Mouse (Mus musculus): ENCODE data around the gene F11. TPM values are rescaled to one million over a fixed set of nuclear protein-coding genes. Genes with fewer than 3 reads are reported as not detected.
A peak's percentile ranks its signal among the peaks of the same experiment; 100 is the strongest.

Gene F11
- total RNA-seq, 2 experiments from 2014 or later = not detected

DNA sequence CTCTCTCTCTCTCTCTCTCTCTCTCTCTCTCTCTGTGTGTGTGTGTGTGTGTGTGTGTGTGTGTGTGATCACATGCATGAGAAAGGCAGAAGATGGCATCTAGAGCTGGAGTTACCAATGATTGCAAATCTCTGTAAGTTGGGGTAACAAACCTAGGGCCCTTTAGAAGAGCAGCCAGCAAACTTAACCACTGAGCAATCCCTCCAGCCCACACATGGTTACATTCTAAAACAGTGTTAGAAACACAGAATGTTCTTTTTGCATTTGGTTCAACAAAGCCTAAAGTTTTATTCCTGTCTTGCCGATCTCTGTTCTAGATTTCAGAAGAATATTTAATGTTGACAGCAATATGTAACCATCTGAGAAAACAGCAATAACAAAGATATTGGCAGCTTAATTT, 8.2 kb downstream of the F11 start:
- intact Hi-C loops (cut with DNase I) = no loop called here

DNA sequence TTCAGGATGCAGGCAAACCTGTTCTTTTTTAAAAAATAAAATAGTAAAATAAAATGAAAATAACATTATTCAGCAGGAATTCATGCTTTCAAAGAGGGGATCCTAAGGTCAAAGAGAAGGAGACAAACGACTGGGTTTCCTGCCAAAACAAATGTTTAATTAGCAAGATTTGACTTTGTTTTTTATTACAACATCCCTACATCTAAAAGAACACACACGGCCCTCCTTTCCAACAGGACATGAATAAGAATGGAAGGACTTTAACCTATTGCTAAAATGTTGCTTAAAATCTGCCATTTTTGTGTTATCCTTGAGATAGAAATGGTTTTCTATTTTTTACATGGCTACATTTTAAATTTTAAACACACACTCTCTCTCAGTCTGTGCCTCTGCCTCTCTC, 8.7 kb downstream of the F11 start:
- no peak for DNase-seq (ENCODE audit: low spot score in 2 of 2)
- intact Hi-C loops (cut with DNase I) = no loop called here

More for the DNA sequence above, 8.2 kb downstream of the F11 start:
- DNase-seq (ENCODE audit: low spot score in 2 of 2) = no peak

DNA sequence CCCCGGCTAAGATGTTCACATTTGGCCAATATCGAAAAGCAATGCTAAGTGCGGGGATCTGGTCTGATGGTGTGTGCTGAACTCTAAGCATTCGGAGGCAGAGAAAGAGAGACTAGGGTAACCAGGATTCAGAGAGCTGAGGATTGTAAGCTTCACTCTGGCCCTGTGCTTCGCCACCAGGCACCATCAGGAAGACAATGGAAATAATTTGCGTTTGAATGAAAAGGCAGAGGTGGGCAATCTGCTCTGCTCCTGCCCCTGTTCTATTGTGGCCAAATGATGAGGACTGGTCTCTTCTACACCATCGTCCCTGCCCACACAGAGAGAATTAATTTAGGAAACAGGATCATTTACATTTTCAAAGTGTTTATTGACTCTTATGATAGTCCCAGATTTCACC, 15.5 kb downstream of the F11 start:
- intact Hi-C loops (cut with DNase I) = no loop called here
- DNase-seq (ENCODE audit: low spot score in 2 of 2) = no peak

DNA sequence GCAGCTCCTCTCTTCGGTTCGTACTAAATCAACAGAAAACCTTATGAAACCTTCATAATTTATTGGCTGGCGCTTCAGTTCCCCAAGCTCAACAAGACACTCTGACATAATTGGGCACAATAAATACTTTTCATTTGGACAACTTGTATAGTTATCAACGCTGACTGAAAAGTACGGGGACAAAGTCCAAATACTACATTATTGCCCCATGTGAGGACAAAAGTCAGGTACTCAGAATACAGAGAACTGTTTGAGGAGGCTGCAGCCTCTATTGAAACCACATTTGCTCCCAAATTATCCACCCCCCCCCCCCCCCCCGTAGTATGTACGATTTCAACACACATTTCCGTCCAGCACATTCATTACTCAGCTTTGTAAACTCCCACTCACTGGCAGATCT, 22.5 kb downstream of the F11 start:
- intact Hi-C loops (cut with DNase I) = loop anchor here (5.0 kb wide), 1 partner anchor 302 kb away; the partner anchor contains the start of gene Fat1
- no peak for DNase-seq (ENCODE audit: low spot score in 2 of 2)

DNA sequence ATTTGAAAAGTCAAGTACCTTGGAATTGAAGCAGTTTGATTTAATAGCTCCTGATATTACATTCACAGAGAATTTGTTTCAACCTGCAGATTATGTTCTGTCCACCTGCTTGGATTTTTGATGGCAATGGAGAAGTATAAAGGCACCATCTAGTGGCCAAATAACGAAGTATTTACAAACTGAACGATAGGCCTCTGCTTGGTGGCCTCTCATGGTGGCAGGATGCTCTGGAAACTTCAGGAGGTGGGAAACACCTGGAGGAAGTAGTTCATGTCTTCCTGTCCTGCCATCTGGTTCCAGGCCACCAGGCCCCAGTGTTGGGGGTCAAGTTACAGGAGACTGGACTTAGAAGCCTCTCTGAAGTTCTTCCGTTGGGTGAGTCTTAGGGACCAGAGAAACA, 23.5 kb downstream of the F11 start:
- intact Hi-C loops (cut with DNase I) = loop anchor here (5.0 kb wide), 1 partner anchor 301 kb away; the partner anchor contains the start of gene Fat1
- peak; percentile 72 to 78 for DNase-seq (ENCODE audit: low spot score in 2 of 2)

DNA sequence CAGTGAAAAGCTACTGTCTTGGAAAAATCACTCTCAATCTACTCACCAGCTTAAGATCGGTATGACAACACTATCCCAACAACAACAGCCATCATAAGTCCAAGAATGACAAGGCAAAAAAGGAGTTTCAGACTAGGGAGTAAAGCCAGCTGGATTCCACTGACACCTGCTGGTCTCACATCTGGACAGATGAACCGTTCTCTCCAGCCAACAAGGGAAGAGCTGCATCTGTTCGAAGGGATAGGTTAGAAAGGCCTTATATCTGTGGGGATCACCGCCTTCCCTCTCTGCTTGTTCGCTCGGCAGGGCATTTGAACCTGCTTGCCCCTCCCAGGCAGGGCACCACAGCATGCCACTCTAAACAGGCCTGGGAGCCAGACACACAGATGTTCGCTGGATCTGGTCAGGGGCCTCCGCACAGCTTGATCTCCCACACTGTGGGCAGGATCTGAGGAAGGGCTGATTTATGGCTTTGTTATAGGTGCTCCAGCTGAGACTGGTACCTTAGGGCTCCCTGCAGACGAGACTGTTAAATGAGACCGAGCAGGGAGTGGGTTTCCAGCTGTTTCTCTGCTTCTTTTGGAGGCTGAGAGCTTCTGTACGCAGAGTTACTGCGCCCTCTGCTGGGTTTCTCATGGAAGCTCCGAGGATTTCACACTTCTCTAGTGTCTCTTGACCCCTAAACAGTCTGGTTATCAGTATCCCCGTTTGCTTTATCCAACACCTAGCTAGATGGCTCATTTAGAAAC, 25.5 kb downstream of the F11 start:
- intact Hi-C loops (cut with DNase I) = loop anchor here (1.0 to 5.0 kb wide), 2 partner anchors 168 to 299 kb away; partner anchors contain the start of gene Fat1

DNA sequence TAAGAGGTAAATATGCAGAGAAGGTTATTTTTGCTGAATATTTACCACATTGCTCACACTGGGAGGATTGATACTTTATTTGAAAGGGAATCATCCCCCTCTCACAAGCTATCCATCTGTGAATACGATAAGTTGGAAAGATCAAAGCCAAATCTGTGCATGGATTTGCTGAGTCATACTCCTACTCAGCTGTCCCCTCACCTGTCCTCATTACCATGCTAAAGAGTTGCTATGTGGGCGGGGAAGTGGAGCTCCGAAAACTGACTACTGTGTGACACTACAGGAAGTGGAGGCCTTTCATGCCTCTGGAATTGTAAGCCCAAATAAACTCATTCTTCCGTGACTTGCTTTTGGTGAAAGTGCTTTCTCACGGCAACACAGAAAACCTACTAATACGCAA, 26.6 kb downstream of the F11 start:
- intact Hi-C loops (cut with DNase I) = loop anchor here (5.0 kb wide), 1 partner anchor 298 kb away; the partner anchor contains the start of gene Fat1
- no peak for DNase-seq (ENCODE audit: low spot score in 2 of 2)

More for the DNA sequence above, 25.5 kb downstream of the F11 start:
- DNase-seq (ENCODE audit: low spot score in 2 of 2) = peak; percentile 36 to 73

DNA sequence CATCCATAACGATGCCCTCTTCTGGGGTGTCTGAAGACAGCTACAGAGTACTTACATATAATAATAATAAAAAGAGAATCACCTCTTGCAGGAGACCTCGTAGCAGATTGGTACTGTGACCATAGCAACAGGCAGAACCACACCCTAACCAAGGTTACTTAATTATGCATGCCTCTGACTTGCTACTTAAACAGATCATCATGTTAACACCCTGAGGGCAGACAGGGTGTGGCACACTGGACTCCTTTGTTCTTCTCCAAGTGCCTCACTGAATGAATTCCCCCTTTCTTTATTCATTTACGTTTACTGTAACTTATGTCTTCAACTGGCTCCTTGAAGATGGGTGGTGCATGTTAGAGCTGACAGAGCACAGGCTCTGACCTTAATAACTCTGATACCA, 28.6 kb downstream of the F11 start:
- no peak for DNase-seq (ENCODE audit: low spot score in 2 of 2)

DNA sequence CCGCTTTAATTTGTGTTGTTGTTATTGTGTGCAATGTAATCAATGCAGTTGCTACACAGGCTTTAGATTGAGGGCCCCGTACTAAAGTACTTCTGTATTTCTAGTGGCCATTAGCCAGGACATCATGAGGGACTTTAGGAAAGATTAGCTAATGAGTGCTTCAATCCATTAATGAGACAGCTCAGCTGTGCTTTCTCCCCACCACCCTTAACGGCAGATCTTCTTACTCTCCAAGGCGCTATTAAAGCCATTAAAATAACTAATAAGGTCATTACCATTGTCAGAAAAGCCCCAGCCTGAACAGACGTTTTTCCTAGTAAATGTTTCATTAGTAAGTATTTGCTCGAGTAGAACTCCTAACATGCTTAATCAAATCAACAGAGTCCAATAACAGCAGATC, 59.4 kb downstream of the F11 start:
- DNase-seq (ENCODE audit: low spot score in 2 of 2) = no peak
- intact Hi-C loops (cut with DNase I) = no loop called here

More for the DNA sequence above, 28.6 kb downstream of the F11 start:
- intact Hi-C loops (cut with DNase I) = no loop called here

DNA sequence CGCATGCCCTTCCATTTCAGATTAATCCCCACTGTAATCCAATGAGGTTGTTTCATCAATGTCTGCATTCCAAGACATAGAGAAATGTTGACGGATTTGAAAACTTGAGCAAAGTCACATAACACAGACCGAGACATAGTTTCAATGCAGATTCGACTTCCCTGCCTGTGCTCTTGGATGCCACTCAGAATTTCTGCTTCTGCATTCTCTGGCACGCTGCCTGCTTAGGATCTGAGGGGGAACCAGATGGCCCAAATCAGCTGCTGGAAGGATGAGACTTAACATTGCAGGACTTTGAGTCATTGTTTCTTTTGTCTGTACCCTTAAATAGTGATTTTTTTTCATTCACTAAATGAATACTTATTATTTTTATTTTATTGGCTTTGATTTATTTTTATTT, 60.2 kb downstream of the F11 start:
- intact Hi-C loops (cut with DNase I) = no loop called here
- DNase-seq (ENCODE audit: low spot score in 2 of 2) = peak; percentile 65 to 71

DNA sequence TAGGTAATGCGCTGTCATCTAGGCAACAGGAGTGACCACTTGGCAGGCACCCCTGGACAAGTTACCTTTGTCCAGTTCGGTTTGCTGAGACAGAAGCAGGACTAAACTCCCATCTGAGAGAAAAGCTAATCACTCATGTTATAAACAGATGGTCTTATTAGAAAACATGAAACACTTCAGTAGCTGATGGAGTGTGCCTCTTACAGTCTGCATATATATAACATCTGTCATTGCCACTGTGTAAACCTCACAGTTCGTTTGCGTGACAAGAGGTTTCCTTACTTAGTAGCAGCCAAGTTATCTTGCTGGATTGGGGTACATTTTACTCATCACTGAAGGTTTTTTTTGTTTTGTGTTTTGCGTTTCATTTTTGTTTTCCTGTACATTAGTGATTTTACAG, 64.5 kb downstream of the F11 start:
- intact Hi-C loops (cut with DNase I) = no loop called here
- DNase-seq (ENCODE audit: low spot score in 2 of 2) = no peak

DNA sequence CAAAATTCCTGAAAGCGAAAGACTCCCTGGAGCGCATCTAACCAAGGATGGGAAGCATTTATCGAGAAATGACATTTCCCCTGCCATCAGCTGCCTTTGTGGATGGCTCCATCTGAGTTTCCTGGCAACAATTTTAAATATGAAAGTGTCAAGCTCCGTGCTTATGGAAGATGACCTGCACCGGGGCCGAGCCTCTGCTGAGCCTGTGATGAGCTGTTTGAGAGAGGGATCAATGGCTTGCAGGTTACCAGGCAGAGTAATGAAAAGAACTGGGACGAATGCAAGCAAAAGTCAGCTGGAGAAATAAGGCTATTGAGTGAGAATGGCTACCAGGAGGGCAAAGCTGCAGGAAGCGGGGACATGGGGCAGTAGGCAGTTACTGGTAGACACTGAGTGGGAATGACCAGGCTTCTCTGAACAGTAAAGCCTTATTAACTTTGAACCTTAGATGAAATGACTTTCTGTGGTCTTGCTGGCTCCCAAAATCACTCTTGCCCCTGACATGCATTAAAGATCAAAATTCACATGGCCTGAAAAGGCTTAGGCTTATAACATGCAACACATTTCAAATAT, 65.8 kb downstream of the F11 start:
- intact Hi-C loops (cut with DNase I) = no loop called here
- DNase-seq (ENCODE audit: low spot score in 2 of 2) = no peak

Other genes with a start within 250 kb of the F11 start
- gene Mtnr1a, start 192.9 kb downstream of the F11 start, total RNA-seq (2021) = not detected
- gene Klkb1, start 32.8 kb upstream of the F11 start, total RNA-seq (2021) = not detected
- not detected for gene Gm45753, start 46.4 kb upstream of the F11 start, total RNA-seq (2021)
- 1 to 10 TPM; 4.1 to 4.3 TPM for gene Cyp4v3, start 71.2 kb upstream of the F11 start, total RNA-seq (2021)
- gene Fam149a, start 120.3 kb upstream of the F11 start, total RNA-seq (2021) = 10 to 100 TPM; 23.1 to 23.8 TPM
- 1 to 10 TPM; 6.6 to 6.9 TPM for gene Tlr3, start 149.0 kb upstream of the F11 start, total RNA-seq (2021)
- 100 to 1,000 TPM; 258 to 338 TPM for gene Sorbs2, start 245.8 kb upstream of the F11 start, total RNA-seq (2021)